Mouse (Mus musculus) small intestine, adult 2 months (tissue): Measurements from ENCODE around the gene Setd3.

Source experiments
- CTCF ChIP-seq: fragments of 200-500 bp; IDR thresholded peaks from 2 replicates; pipeline ENCODE4 v1.5.1; 2012; ENCODE audit warnings: low read depth, mild to moderate bottlenecking, control low read depth, inconsistent platforms, low read length, moderate library complexity, mixed read lengths; ENCODE audit not compliant: insufficient replicate concordance, insufficient read length; ENCODE audit errors: extremely low read depth
- POLR2A ChIP-seq: fragments of 200-500 bp; IDR thresholded peaks from 2 replicates; pipeline ENCODE4 v1.6.1; 2012; ENCODE audit warnings: low read depth, mild to moderate bottlenecking, control low read depth, inconsistent platforms, low read length, moderate library complexity

- no peak for TF ChIP-seq CTCF
- TF ChIP-seq POLR2A, result no peak
Measured at GRCm38 (mm10) chr12:108198447-108198846, 19.3 kb upstream of the Setd3 start.
